Mouse (Mus musculus): ENCODE measurements around the gene Mecom. TPM values are rescaled to one million over a fixed set of nuclear protein-coding genes. Genes with fewer than 3 reads are reported as not detected.

The Mecom gene
- polyA plus RNA-seq, 1 experiment from 2014 or later = 37.4 TPM

GRCm38 (mm10) chr3:29953269-29953668 is 594.5 kb downstream of the Mecom start:
- 0 out of 2 replicates have a peak, but pooled peaks cover 4% of the 10 kb centered on the region for H3K36me3 ChIP-seq
- ATAC-seq (ENCODE audit: insufficient number of reproducible peaks, insufficient read depth, low FRiP score, low TSS enrichment) = no peak
- WGBS = 67% methylated on average over 3 of the region's 3 CpGs
- no peak overlapping the region for H3K9ac ChIP-seq
- H3K27ac ChIP-seq = no peak overlapping the region
- no peaks in the 10 kb centered on the region for H3K4me1 ChIP-seq
- H3K9me3 ChIP-seq = no peaks in the 10 kb centered on the region
- H3K4me3 ChIP-seq = no peak overlapping the region
- no peaks in the 10 kb centered on the region for H3K27me3 ChIP-seq
- H3K4me2 ChIP-seq (replicated peaks) = no peak overlapping the region

GRCm38 (mm10) chr3:29950853-29951252 is 597.0 kb downstream of the Mecom start:
- Histone ChIP-seq H3K27ac (no peak overlapping the region), H3K36me3 (no peaks in the 10 kb centered on the region), H3K4me2 (replicated peaks) (no peak overlapping the region), H3K27me3 (no peaks in the 10 kb centered on the region), H3K4me1 (no peaks in the 10 kb centered on the region), H3K9me3 (no peaks in the 10 kb centered on the region), H3K9ac (no peak overlapping the region), H3K4me3 (no peak overlapping the region)
- WGBS = 78% methylated on average over 5 of the region's 5 CpGs
- no peak for ATAC-seq (ENCODE audit: insufficient number of reproducible peaks, insufficient read depth, low FRiP score, low TSS enrichment)

- Histone ChIP-seq H3K27me3 (no peaks in the 10 kb centered on the region), H3K27ac (no peak overlapping the region), H3K4me3 (no peak overlapping the region), H3K9ac (no peak overlapping the region), H3K36me3 (no peaks in the 10 kb centered on the region), H3K9me3 (no peaks in the 10 kb centered on the region), H3K4me1 (no peaks in the 10 kb centered on the region), H3K4me2 (replicated peaks) (no peak overlapping the region)
- 77% methylated on average over 11 of the region's 11 CpGs for WGBS
- no peak for ATAC-seq (ENCODE audit: insufficient number of reproducible peaks, insufficient read depth, low FRiP score, low TSS enrichment)
These were observed 644.1 kb downstream of the Mecom start for GRCm38 (mm10) chr3:29903596-29904308.

Other genes with a start within 250 kb of the Mecom start
- gene Actrt3, start 51.9 kb upstream of the Mecom start, polyA plus RNA-seq (2016; fragmentation: Nextera tagmentation; extraction: Ambion mirVana) = 0.11 TPM in 1 of 2 replicates, not detected in the other
- 35.9 and 37.5 TPM in 2 replicates for gene Mynn, start 54.1 kb upstream of the Mecom start, polyA plus RNA-seq (2016; fragmentation: Nextera tagmentation; extraction: Ambion mirVana)
- not detected in 2 replicates for gene Lrriq4, start 96.5 kb upstream of the Mecom start, polyA plus RNA-seq (2016; fragmentation: Nextera tagmentation; extraction: Ambion mirVana)
- gene Lrrc34, start 99.9 kb upstream of the Mecom start, polyA plus RNA-seq (2016; fragmentation: Nextera tagmentation; extraction: Ambion mirVana) = 1.4 and 2.0 TPM in 2 replicates
- gene Lrrc31, start 151.8 kb upstream of the Mecom start, polyA plus RNA-seq (2016; fragmentation: Nextera tagmentation; extraction: Ambion mirVana) = not detected in 2 replicates
- gene Samd7, start 198.3 kb upstream of the Mecom start, polyA plus RNA-seq (2016; fragmentation: Nextera tagmentation; extraction: Ambion mirVana) = not detected in 2 replicates
- 84.0 and 85.0 TPM in 2 replicates for gene Sec62, start 244.9 kb upstream of the Mecom start, polyA plus RNA-seq (2016; fragmentation: Nextera tagmentation; extraction: Ambion mirVana)

All from embryonic facial prominence, embryonic 12.5 days (tissue).